Mouse (Mus musculus) CH12.LX (cell line): ENCODE results near the gene Gm49416. TPM values are rescaled to one million over a fixed set of nuclear protein-coding genes. Genes with fewer than 3 reads are reported as not detected.

Experiments
- DNase-seq: peaks from one replicate; pipeline ENCODE4 v3.0.0-alpha.2; 2013; ENCODE audit errors: extremely low read depth
- H3K27ac ChIP-seq: 2 replicates; pipeline ENCODE4 v1.5.1; 2012; ENCODE audit warnings: low read depth, mild to moderate bottlenecking, control low read depth, moderate library complexity; ENCODE audit not compliant: insufficient read depth
- H3K27me3 ChIP-seq: replicated peaks from 2 replicates; pipeline ENCODE3; 2012; ENCODE audit warnings: inconsistent platforms
- H3K36me3 ChIP-seq, 2 experiments: replicated peaks in 1 of 2; 2 replicates each; pipeline versions ENCODE3 to v1.6.1; 2012; ENCODE audit warnings: inconsistent platforms in 1 of 2, low read length in 1 of 2, mild to moderate bottlenecking in 1 of 2, mixed read lengths in 1 of 2, moderate library complexity in 1 of 2; ENCODE audit not compliant: control insufficient read depth in 1 of 2, insufficient read depth in 1 of 2
- H3K4me1 ChIP-seq, 2 experiments: 2 replicates each; pipeline ENCODE4 v1.6.1; 2012; ENCODE audit warnings: inconsistent platforms in 1 of 2, moderate library complexity in 1 of 2; ENCODE audit not compliant: insufficient read depth in 2 of 2, control insufficient read depth in 1 of 2
- H3K4me2 ChIP-seq: 2 replicates; pipeline ENCODE4 v1.6.1; 2012; ENCODE audit warnings: low read depth, mild to moderate bottlenecking, control low read depth; ENCODE audit not compliant: poor library complexity, insufficient read depth, severe bottlenecking
- H3K4me3 ChIP-seq, 3 experiments: fragments of 150-350 bp in 1 of 3; sonication (generic) in 1 of 3; replicated peaks in 1 of 3; 2 replicates each; pipeline versions ENCODE3 to v1.5.1; 2011 to 2012; ENCODE audit warnings: low read depth in 2 of 3, low read length in 2 of 3, mild to moderate bottlenecking in 2 of 3, moderate library complexity in 2 of 3, control low read depth in 1 of 3, improper control_type of control experiment in 1 of 3, inconsistent platforms in 1 of 3, mixed read lengths in 1 of 3; ENCODE audit not compliant: poor library complexity in 1 of 3
- H3K79me2 ChIP-seq: replicated peaks from 2 replicates; pipeline ENCODE4 v1.6.1; 2012; ENCODE audit warnings: mild to moderate bottlenecking, moderate library complexity; ENCODE audit not compliant: control insufficient read depth, poor library complexity, insufficient read depth, severe bottlenecking; ENCODE audit errors: extremely low read depth
- H3K9ac ChIP-seq: 2 replicates; pipeline ENCODE4 v1.6.1; 2012; ENCODE audit warnings: low read depth, mild to moderate bottlenecking, control low read depth, moderate library complexity; ENCODE audit not compliant: insufficient read depth
- H3K9me3 ChIP-seq: replicated peaks from 2 replicates; pipeline ENCODE3; 2012; ENCODE audit warnings: low read length, inconsistent platforms, mixed read lengths
- BHLHE40 ChIP-seq: IDR thresholded peaks from 2 replicates; pipeline ENCODE4 v1.6.1; 2011; ENCODE audit warnings: mild to moderate bottlenecking, low read depth, low read length, improper control_type of control experiment
- CHD1 ChIP-seq: IDR thresholded peaks from 2 replicates; pipeline ENCODE4 v1.6.1; 2012; ENCODE audit warnings: low read depth, low read length, improper control_type of control experiment, inconsistent platforms
- CHD2 ChIP-seq: IDR thresholded peaks from 2 replicates; pipeline ENCODE4 v1.6.1; 2011; ENCODE audit warnings: low read length, improper control_type of control experiment
- CTCF ChIP-seq, 2 experiments: IDR thresholded peaks in 1 of 2; conservative IDR thresholded peaks in 1 of 2; 2 replicates each; pipeline ENCODE4 v1.5.1; 2011 to 2012; ENCODE audit warnings: low read depth in 2 of 2, low read length in 2 of 2, improper control_type of control experiment in 1 of 2, inconsistent platforms in 1 of 2, mild to moderate bottlenecking in 1 of 2, moderate library complexity in 1 of 2
- E2F4 ChIP-seq: IDR thresholded peaks from 2 replicates; pipeline ENCODE4 v1.6.1; 2011; ENCODE audit warnings: low read depth, low read length, improper control_type of control experiment; ENCODE audit not compliant: insufficient replicate concordance
- ELF1 ChIP-seq: IDR thresholded peaks from 2 replicates; pipeline ENCODE4 v1.6.1; 2014; ENCODE audit warnings: low read depth, mild to moderate bottlenecking, inconsistent platforms, low read length, improper control_type of control experiment
- EP300 ChIP-seq: IDR thresholded peaks from 2 replicates; pipeline ENCODE4 v1.6.1; 2011; ENCODE audit warnings: low read length, improper control_type of control experiment
- ETS1 ChIP-seq: conservative IDR thresholded peaks from 2 replicates; pipeline ENCODE4 v1.6.1; 2012; ENCODE audit warnings: low read depth, mild to moderate bottlenecking, inconsistent platforms, low read length, improper control_type of control experiment, moderate library complexity
- GABPA ChIP-seq: IDR thresholded peaks from 2 replicates; pipeline ENCODE4 v1.6.1; 2012; ENCODE audit warnings: low read depth, low read length, improper control_type of control experiment, inconsistent platforms; ENCODE audit not compliant: insufficient replicate concordance
- HCFC1 ChIP-seq: IDR thresholded peaks from 2 replicates; pipeline ENCODE4 v1.6.1; 2012; ENCODE audit warnings: low read depth, mild to moderate bottlenecking, inconsistent platforms, low read length, improper control_type of control experiment
- IRF4 ChIP-seq: IDR thresholded peaks from 2 replicates; pipeline ENCODE4 v1.6.1; 2014; ENCODE audit warnings: low read depth, mild to moderate bottlenecking, inconsistent platforms, low read length, improper control_type of control experiment
- JUN ChIP-seq: IDR thresholded peaks from 2 replicates; pipeline ENCODE4 v1.6.1; 2011; ENCODE audit warnings: low read depth, mild to moderate bottlenecking, low read length, improper control_type of control experiment, moderate library complexity; ENCODE audit not compliant: insufficient read depth
- JUND ChIP-seq: conservative IDR thresholded peaks from 2 replicates; pipeline ENCODE4 v1.6.1; 2011; ENCODE audit warnings: low read depth, low read length, improper control_type of control experiment
- KAT2A ChIP-seq: IDR thresholded peaks from 2 replicates; pipeline ENCODE4 v1.6.1; 2012; ENCODE audit warnings: low read length, improper control_type of control experiment, inconsistent platforms; ENCODE audit not compliant: insufficient replicate concordance
- MAFK ChIP-seq: IDR thresholded peaks from 2 replicates; pipeline ENCODE4 v1.6.1; 2011; ENCODE audit warnings: low read length, improper control_type of control experiment; ENCODE audit not compliant: insufficient replicate concordance
- MAX ChIP-seq: IDR thresholded peaks from 2 replicates; pipeline ENCODE4 v1.6.1; 2011; ENCODE audit warnings: low read length, improper control_type of control experiment
- MAZ ChIP-seq: IDR thresholded peaks from 2 replicates; pipeline ENCODE4 v1.6.1; 2012; ENCODE audit warnings: low read depth, mild to moderate bottlenecking, inconsistent platforms, low read length, improper control_type of control experiment, moderate library complexity
- MEF2A ChIP-seq: IDR thresholded peaks from 2 replicates; pipeline ENCODE4 v1.6.1; 2014; ENCODE audit warnings: low read depth, mild to moderate bottlenecking, inconsistent platforms, low read length, improper control_type of control experiment, borderline replicate concordance
- MXI1 ChIP-seq: IDR thresholded peaks from 2 replicates; pipeline ENCODE4 v1.6.1; 2011; ENCODE audit warnings: mild to moderate bottlenecking, low read depth, low read length, improper control_type of control experiment
- MYC ChIP-seq: IDR thresholded peaks from 2 replicates; pipeline ENCODE4 v1.6.1; 2011; ENCODE audit warnings: low read depth, mild to moderate bottlenecking, improper control_type of control experiment, low read length
- NELFE ChIP-seq: IDR thresholded peaks from 2 replicates; pipeline ENCODE4 v1.6.1; 2011; ENCODE audit warnings: low read depth, low read length, improper control_type of control experiment
- NRF1 ChIP-seq: IDR thresholded peaks from 2 replicates; pipeline ENCODE4 v1.6.1; 2014; ENCODE audit warnings: low read depth, mild to moderate bottlenecking, inconsistent platforms, low read length, improper control_type of control experiment, moderate library complexity
- PAX5 ChIP-seq: IDR thresholded peaks from 2 replicates; pipeline ENCODE4 v1.6.1; 2012; ENCODE audit warnings: low read length, inconsistent platforms, mixed read lengths
- POLR2A ChIP-seq: IDR thresholded peaks from 2 replicates; pipeline ENCODE4 v1.6.1; 2011; ENCODE audit warnings: low read depth, mild to moderate bottlenecking, improper control_type of control experiment, low read length
- POLR2AphosphoS2 ChIP-seq: IDR thresholded peaks from 2 replicates; pipeline ENCODE4 v1.6.1; 2011; ENCODE audit warnings: low read depth, low read length, improper control_type of control experiment
- RAD21 ChIP-seq: IDR thresholded peaks from 2 replicates; pipeline ENCODE4 v1.6.1; 2011; ENCODE audit warnings: low read depth, mild to moderate bottlenecking, low read length, improper control_type of control experiment, moderate library complexity
- RCOR1 ChIP-seq: conservative IDR thresholded peaks from 2 replicates; pipeline ENCODE4 v1.6.1; 2012; ENCODE audit warnings: low read depth, mild to moderate bottlenecking, inconsistent platforms, low read length, improper control_type of control experiment
- SIN3A ChIP-seq: IDR thresholded peaks from 2 replicates; pipeline ENCODE4 v1.6.1; 2012; ENCODE audit warnings: low read length, improper control_type of control experiment, inconsistent platforms
- SMC3 ChIP-seq: IDR thresholded peaks from 2 replicates; pipeline ENCODE4 v1.6.1; 2011; ENCODE audit warnings: low read depth, low read length, improper control_type of control experiment
- TBP ChIP-seq: conservative IDR thresholded peaks from 2 replicates; pipeline ENCODE4 v1.6.1; 2011; ENCODE audit warnings: low read depth, low read length, improper control_type of control experiment
- TCF12 ChIP-seq: IDR thresholded peaks from 2 replicates; pipeline ENCODE4 v1.6.1; 2014; ENCODE audit warnings: low read depth, mild to moderate bottlenecking, inconsistent platforms, low read length, improper control_type of control experiment
- UBTF ChIP-seq: IDR thresholded peaks from 2 replicates; pipeline ENCODE4 v1.6.1; 2012; ENCODE audit warnings: low read depth, mild to moderate bottlenecking, inconsistent platforms, low read length, improper control_type of control experiment, moderate library complexity
- USF1 ChIP-seq: IDR thresholded peaks from 2 replicates; pipeline ENCODE4 v1.6.1; 2014; ENCODE audit warnings: low read depth, mild to moderate bottlenecking, inconsistent platforms, low read length, improper control_type of control experiment
- USF2 ChIP-seq: conservative IDR thresholded peaks from 2 replicates; pipeline ENCODE4 v1.6.1; 2011; ENCODE audit warnings: low read depth, low read length, improper control_type of control experiment
- ZC3H11A ChIP-seq: IDR thresholded peaks from 2 replicates; pipeline ENCODE4 v1.6.1; 2012; ENCODE audit warnings: low read depth, mild to moderate bottlenecking, inconsistent platforms, low read length, improper control_type of control experiment
- ZKSCAN1 ChIP-seq: IDR thresholded peaks from 2 replicates; pipeline ENCODE4 v1.6.1; 2012; ENCODE audit warnings: low read depth, inconsistent platforms, low read length, improper control_type of control experiment, borderline replicate concordance
- ZMIZ1 ChIP-seq: IDR thresholded peaks from 2 replicates; pipeline ENCODE4 v1.6.1; 2012; ENCODE audit warnings: low read depth, mild to moderate bottlenecking, inconsistent platforms, low read length, improper control_type of control experiment
- ZNF384 ChIP-seq: IDR thresholded peaks from 2 replicates; pipeline ENCODE4 v1.6.1; 2012; ENCODE audit warnings: low read depth, low read length, improper control_type of control experiment, inconsistent platforms
- dilution Hi-C: fragments of 300-500 bp; cut with MboI; formaldehyde crosslinking; loops from 2 replicates; pipeline ENCODE4 v1.14.3; 2020; ENCODE audit warnings: low sequenced_read_pairs; ENCODE audit not compliant: extremely low pct_unique_long_range_greater_than_20kb, extremely low pct_ligation_motif_present
- in situ Hi-C: fragments of 300-500 bp; cut with MboI; formaldehyde crosslinking; loops from 3 replicates; pipeline ENCODE4 v1.14.3; 2019; ENCODE audit warnings: low sequenced_read_pairs, low pct_ligation_motif_present, low pct_unique_long_range_greater_than_20kb, mixed read lengths
- polyA plus RNA-seq: library from polyadenylated mRNA; unstranded; fragments of >175 nt; gene quantifications from 2 replicates; pipeline ENCODE4 v1.2.1, GENCODE M21; 2012; ENCODE audit warnings: low read depth; ENCODE audit not compliant: insufficient read length
- total RNA-seq, 2 experiments: library from RNA; depleted of rRNA; stranded (reverse); fragments of 300-350 nt in 1 of 2; fragments of >200 nt in 1 of 2; gene quantifications; 2 replicates each; pipeline ENCODE4 v1.2.3; 2012 to 2014

Gene Gm49416
- total and polyA plus RNA-seq, 3 experiments = 11.1 TPM; not detected in 2

DNA sequence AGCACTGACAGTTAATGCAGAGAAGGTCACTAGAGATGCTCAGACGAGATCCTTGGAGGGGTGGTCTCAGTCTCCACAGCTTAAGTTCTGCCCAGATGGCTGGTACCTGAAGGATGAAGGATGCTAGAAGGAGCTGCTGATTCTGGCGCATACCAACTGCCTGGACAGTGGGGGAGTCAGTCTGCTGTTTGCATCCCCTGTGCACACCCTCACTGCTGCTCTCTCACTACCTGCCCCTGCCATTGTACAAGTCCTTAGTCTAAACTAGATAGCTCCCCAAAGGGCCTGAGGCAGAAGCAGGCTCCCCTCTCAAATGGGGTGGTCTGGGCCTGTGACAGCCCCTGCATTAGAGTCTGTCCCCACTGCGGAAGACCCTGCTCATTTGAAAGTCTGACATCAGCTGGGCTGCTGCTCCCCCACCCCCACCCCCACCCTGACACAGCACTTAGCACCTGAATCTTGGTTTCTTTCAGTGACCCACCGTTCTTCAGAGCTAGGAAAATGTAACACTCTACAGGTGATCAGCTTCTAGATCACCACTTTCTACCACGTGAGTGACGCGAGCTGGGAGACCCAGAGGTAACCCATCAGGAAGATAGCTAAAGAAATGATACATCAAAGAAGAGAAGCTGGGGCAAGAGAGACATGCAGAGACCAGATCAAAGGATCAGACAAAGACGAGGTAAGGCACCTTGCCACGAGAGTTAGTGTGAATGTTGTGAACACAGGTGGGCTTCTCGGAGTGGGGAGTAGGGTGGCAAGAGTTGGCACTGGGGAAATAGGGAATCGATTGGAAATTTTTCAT, 49.4 kb upstream of the Gm49416 start, which contains the start of gene Gng3:
Gene Gng3, minus strand, starts transcription at position 92 of the 805 bp plus-strand sequence.
- H3K9ac ChIP-seq = peak within 1 kb of the TSS; percentile 75
- no peaks in the 10 kb centered on the region for H3K9me3 ChIP-seq
- peak; percentile 64 for DNase-seq
- in situ Hi-C loops = loop anchor here (25.0 kb wide), 1 partner anchor 1023 kb away; no protein-coding TSS in a partner anchor
- peak within 1 kb of the TSS; percentile 56 to 81 (median 65) for H3K4me3 ChIP-seq
- peaks cover 15 to 51% of the 10 kb centered on the region in 2 experiments for H3K36me3 ChIP-seq
- peaks cover 20% of the 10 kb centered on the region for H3K79me2 ChIP-seq
- dilution Hi-C loops = no loop called here
- H3K27ac ChIP-seq = peak within 1 kb of the TSS; percentile 92
- peaks cover 11 to 45% of the 10 kb centered on the region in 2 experiments for H3K4me1 ChIP-seq
- H3K4me2 ChIP-seq = peak within 1 kb of the TSS; percentile 96
- no peaks in the 10 kb centered on the region for H3K27me3 ChIP-seq
- TF ChIP-seq ELF1 (peak; percentile 76), ZC3H11A (no peak), BHLHE40 (peak; percentile 36; the same call in 1 of the 2 replicates), TBP (0 out of 2 replicates have a peak, but pooled peaks have one; percentile 56), PAX5 (no peak), RCOR1 (no peak; the same call in 1 of the 2 replicates), MAZ (no peak; the same call in 1 of the 2 replicates), EP300 (no peak), E2F4 (no peak), IRF4 (0 out of 2 replicates have a peak, but pooled peaks have one; percentile 17), TCF12 (peak; percentile 77), SIN3A (peak; percentile 73), MEF2A (peak; percentile 44; the same call in 1 of the 2 replicates), RAD21 (no peak), JUND (no peak), CHD1 (peak; percentile 98), UBTF (no peak), ZKSCAN1 (no peak), ETS1 (0 out of 2 replicates have a peak, but pooled peaks have one; percentile 32), NRF1 (0 out of 2 replicates have a peak, but pooled peaks have one; percentile 15), MAX (0 out of 2 replicates have a peak, but pooled peaks have one; percentile 46), USF1 (no peak), ZNF384 (no peak), KAT2A (no peak), POLR2A (peak; percentile 38; the same call in 1 of the 2 replicates), JUN (no peak), SMC3 (no peak), ZMIZ1 (no peak), USF2 (no peak), NELFE (no peak), POLR2AphosphoS2 (no peak), MAFK (no peak), MXI1 (peak; percentile 48; the same call in 1 of the 2 replicates), HCFC1 (peak; percentile 49; the same call in 1 of the 2 replicates), GABPA (no peak), CHD2 (peak; percentile 75), CTCF (conservative IDR thresholded peaks at IDR 0.05 in 1 of 2, IDR thresholded peaks at IDR 0.05 in 1 of 2; ENCODE audit: low read depth in 2 of 2, low read length in 2 of 2) (no peak), MYC (peak; percentile 40; the same call in 1 of the 2 replicates)
- TF ChIP-seq, all 38 proteins: peak for 16
